Mouse (Mus musculus) urinary bladder, postnatal 14 days (tissue): ENCODE results near the gene Cry1.

Source experiments
- DNase-seq: peaks from one replicate; pipeline ENCODE4 v3.0.0; 2021; ENCODE audit warnings: low spot score

Gene Cry1

DNA sequence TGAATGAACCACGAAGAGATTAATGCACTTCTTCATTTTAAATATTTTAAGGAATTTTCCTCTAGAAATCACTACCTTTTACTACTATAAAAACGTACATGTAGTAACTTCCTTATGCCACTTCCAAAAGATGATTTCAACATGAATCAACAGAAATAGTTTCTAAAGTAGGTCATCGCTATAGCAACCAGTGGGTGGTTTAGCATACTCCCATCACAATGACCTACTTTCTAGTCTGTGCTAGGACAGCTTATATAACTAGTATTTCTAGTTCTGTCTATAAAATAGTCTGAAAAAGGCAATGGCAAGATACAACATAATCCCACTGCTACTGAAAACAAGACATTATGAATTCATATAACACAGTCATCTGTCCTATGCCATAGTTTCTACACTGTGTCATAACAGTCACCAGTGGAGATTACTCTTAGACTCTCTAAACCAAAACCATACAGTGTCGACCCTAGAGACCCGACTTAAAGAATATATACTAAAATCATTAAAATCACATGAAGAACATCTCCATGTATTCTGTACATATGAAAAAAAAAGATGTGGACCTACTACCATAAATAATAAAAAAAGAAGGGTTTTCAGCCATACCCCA is 23.0 kb downstream of the Cry1 start:
- DNase-seq: no peak

DNA sequence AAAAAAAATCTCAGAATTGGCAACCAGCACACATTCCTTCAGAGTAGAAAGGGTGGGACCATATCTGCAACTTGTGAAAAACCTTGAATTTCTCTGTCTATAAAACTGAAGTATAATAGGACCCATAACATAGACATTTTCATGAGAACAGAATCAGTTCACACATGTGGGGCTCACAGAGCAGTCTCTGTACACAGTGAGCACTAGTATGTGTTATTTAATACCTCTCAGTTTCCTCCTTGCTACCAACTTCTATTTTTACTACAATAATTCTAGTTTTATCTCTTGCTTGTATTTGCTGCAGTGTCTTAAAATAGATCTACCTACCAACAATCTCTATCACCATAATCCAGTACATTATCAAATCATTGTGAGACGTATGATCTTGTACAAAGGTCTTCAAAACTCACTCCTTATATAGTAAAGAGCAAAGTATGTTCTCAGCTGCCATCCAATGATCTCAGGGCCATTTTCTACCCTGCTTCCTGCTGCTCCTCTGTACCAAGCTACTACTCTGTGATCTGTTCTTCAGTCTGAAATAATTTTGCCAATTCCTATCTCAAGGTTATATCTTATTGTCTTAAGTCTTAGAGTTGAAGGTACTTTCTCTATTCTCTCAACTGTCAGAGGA is 24.8 kb downstream of the Cry1 start:
- no peak for DNase-seq

DNA sequence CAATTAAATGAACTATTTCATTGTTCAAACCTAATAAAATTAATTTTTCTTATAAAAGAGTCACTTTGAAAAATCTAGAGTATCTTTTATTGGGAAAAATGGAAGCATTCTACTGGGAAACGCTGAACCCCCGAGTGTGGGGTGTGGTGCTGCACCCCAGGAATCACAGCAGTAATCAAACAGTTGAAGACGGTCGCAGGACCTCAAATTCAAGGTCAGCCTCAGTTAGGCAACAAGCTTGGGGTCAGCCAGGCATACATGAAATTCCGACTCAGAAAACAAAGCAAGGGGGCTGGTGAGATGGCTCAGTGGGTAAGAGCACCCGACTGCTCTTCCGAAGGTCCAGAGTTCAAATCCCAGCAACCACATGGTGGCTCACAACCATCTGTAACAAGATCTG is 27.4 kb downstream of the Cry1 start:
- DNase-seq: no peak

- DNase-seq: peak; percentile 65
These were observed 30.7 kb downstream of the Cry1 start for GRCm38 (mm10) chr10:85154195-85154594.

- no peak for DNase-seq
These were observed 35.6 kb downstream of the Cry1 start for GRCm38 (mm10) chr10:85149226-85149625.

DNA sequence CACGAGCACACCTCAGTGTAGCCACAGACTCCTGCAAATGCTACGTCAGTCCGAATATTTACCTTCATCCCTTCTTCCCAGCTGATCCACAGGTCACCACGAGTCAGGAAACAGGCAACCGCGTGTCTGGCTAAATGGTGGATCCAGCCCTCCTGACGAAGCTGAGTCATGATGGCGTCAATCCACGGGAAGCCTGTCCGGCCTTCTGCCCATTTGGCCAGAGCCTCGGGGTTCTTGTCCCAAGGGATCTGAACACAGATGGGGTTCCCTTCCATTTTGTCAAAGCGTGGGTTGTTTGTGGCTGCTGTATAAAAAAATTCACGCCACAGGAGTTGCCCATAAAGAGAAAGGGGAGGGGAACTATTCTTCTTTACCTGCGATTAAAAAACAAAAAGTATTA is 38.6 kb downstream of the Cry1 start:
- no peak for DNase-seq

- no peak for DNase-seq
These were observed 43.4 kb downstream of the Cry1 start for GRCm38 (mm10) chr10:85141465-85141864.

DNA sequence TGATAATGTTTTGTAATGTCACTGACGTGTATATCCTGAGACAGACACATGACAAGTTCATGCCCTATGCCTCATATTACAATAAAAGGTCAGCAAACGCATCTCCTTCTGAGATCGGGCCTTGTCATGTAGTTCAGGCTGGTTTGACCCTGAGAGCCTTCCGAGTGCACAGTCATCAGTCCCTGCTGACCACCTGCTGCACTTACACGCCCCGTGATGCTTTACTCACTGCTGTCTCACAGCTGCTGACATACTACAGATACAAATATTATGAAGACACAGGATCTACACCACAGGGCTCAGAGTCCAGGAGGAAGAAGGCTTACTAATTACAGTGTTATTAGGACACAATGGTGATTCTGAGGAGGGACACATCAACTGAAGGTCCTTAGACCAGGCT is 48.3 kb downstream of the Cry1 start:
- DNase-seq: no peak

- peak; percentile 45 for DNase-seq
These were observed 56.4 kb downstream of the Cry1 start for GRCm38 (mm10) chr10:85128453-85128852.

GRCm38 (mm10) chr10:85127395-85128287 is 57.2 kb downstream of the Cry1 start, which contains the start of gene Mterf2:
Mterf2 (minus strand) TSS chr10:85128027.
- peak; percentile 92 for DNase-seq

DNA sequence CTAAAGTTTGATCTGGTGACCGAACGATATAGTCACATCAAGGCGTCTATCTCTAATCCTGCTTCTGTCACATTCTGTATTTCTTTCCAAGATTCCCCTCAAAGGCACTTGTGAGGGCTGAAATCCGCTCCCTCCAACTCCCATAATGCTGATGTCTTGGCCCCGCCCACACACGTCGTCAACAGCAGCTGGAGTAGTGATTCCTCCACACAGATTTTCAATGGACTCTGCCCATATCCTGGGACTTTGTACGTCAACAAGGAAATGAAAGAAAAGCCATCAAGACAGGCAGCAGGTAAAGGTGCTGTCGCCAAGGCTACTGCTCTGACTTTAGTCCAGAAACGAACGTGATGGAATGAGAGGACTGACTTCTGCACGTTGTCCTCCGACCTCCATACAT is 59.7 kb downstream of the Cry1 start:
- DNase-seq: no peak

DNA sequence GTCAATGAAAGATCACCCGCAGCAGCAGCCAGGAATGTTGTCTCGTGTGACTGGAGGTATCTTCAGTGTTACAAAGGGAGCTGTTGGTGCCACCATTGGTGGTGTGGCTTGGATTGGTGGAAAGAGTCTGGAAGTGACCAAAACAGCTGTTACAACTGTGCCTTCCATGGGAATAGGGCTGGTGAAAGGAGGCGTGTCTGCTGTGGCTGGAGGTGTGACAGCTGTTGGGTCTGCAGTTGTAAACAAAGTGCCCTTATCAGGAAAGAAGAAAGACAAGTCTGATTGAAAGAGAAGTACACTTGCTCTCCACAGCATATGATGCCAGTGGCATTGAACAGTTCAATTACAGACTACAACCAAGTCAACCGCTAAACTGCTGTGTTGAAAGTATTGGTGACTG is 70.5 kb downstream of the Cry1 start:
- DNase-seq: no peak

GRCm38 (mm10) chr10:85103085-85103885 is 81.6 kb downstream of the Cry1 start:
- DNase-seq: peak; percentile 6

DNA sequence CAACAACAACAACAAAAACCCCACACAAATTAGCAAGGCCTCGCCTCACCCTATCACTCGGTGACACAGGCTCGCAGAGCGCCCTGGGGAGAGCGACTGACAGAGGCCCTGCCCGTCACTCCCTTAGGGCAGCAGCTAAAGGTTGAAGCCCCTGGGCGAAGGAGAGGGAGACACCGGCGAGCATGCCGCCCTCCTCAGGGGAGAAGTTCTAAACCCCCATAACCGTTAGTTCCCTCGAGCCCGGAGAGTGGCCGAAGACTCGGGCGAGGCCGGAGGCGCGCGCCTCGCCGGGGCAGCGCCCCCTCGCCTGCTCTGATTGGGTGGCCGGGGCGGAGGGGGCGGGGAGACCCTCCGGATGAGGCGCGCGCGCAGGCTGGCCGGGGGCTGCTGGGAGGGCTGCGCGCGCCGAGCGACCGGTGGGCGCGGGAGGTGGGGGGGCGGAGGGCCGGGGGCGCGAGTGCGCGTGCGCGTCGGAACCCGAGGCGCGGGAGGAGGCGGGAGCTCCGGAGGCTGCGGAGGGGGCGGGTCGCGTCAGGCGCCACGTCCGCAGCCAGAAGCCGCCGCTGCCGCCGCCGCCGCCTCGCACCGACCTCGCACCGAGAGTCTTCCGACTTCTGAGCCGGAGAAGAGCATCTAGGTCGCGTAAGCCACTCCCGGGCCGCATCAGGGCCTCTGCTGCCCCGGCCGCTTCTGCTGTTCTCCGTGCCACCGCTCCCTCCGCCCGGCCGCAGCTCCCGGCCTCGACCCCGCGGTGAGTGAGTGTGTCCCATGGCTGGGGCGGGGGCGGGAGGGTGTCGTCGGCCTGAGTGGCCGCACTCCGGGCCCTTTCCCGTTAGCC is 82.4 kb downstream of the Cry1 start, which contains the start of the genes Fhl4 and Tmem263:
TSS of gene Fhl4 (minus strand) at position 249 of the 838 bp plus-strand sequence.
TSS of gene Tmem263 (plus strand) at position 381 of the 838 bp plus-strand sequence.
- DNase-seq: peak; percentile 78

DNA sequence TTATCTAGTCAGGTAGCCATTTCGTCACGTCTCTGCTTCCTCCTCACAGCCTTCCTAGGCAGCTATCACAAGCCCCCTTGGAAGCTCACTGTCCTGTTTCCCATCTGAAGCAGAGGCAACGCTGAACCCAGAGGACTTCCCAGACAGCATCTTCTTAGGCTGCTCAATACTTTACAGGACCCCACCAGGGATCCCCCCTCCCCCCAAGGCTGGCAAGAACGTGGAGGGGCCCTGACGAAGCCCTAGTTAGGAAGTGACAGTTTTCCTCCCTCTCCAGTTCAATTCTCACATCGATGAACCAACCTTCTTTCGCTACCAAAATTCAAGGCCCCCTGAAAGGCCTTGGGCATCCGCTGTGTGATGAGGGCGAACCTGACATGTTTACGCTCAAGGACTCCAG is 83.0 kb downstream of the Cry1 start:
- DNase-seq: peak; percentile 7
